Mouse (Mus musculus): ENCODE measurements around the gene Acvr1c.

- no peak for TF ChIP-seq POLR2A (IDR thresholded peaks at IDR 0.05; ENCODE audit: insufficient read depth, low read length)
- TF ChIP-seq CTCF (IDR thresholded peaks at IDR 0.05; ENCODE audit: low read depth, low read length), result no peak
These were observed 53.2 kb downstream of the Acvr1c start for GRCm38 (mm10) chr2:58304450-58304849.

Measured in ES-Bruce4 (cell line).